Mouse (Mus musculus) brain, embryonic 14.5 days (tissue): ENCODE measurements around the gene B4galnt4. TPM values are rescaled to one million over a fixed set of nuclear protein-coding genes. Genes with fewer than 3 reads are reported as not detected.
"Not testable (repeated sequence)": the region's sequence is repeated elsewhere in the genome, so short reads cannot be mapped to it uniquely, and the experiment has no call there.

Experiments
- DNase-seq: peaks from one replicate; pipeline ENCODE4 v3.0.0-alpha.2; 2011; ENCODE audit warnings: low read depth
- CTCF ChIP-seq: fragments of 200-500 bp; IDR thresholded peaks from 2 replicates; pipeline ENCODE4 v1.5.1; 2012; ENCODE audit warnings: inconsistent platforms, mild to moderate bottlenecking, moderate library complexity, borderline replicate concordance; ENCODE audit not compliant: insufficient read depth, insufficient read length; ENCODE audit errors: extremely low read depth
- POLR2A ChIP-seq: fragments of 200-500 bp; IDR thresholded peaks from 2 replicates; pipeline ENCODE4 v1.6.1; 2012; ENCODE audit warnings: mild to moderate bottlenecking, inconsistent platforms, borderline replicate concordance; ENCODE audit not compliant: poor library complexity, insufficient read depth, insufficient read length, severe bottlenecking; ENCODE audit errors: extremely low read depth
- polyA plus RNA-seq: library from polyadenylated mRNA; depleted of rRNA; stranded (reverse); fragments of >200 nt; gene quantifications from 2 replicates; pipeline ENCODE4 v1.2.3, GENCODE M21; 2012

The B4galnt4 gene
- polyA plus RNA-seq, 1 experiment = 151 TPM

- TF ChIP-seq CTCF (no peak), POLR2A (no peak)
- no peak for DNase-seq
These were observed 32.1 kb upstream of the B4galnt4 start, which contains the start of gene Gm17387 for GRCm38 (mm10) chr7:141028831-141029230. TSS of gene Gm17387 (plus strand) at chr7:141029131.

- TF ChIP-seq POLR2A (no peak), CTCF (no peak)
- DNase-seq = no peak
These were observed 30.5 kb upstream of the B4galnt4 start for GRCm38 (mm10) chr7:141030390-141030789.

- TF ChIP-seq CTCF (no peak), POLR2A (no peak)
- no peak for DNase-seq
These were observed 28.3 kb upstream of the B4galnt4 start for GRCm38 (mm10) chr7:141032458-141033167.

- DNase-seq = not testable (repeated sequence)
These were observed 24.3 kb upstream of the B4galnt4 start for GRCm38 (mm10) chr7:141036624-141037023.

GRCm38 (mm10) chr7:141038090-141039032 is 22.5 kb upstream of the B4galnt4 start:
- TF ChIP-seq POLR2A (no peak), CTCF (no peak)

GRCm38 (mm10) chr7:141039386-141040107 is 21.4 kb upstream of the B4galnt4 start:
- TF ChIP-seq POLR2A = no peak
- no peak for TF ChIP-seq CTCF
- no peak for DNase-seq

More at GRCm38 (mm10) chr7:141038090-141039032, 22.5 kb upstream of the B4galnt4 start:
- DNase-seq = no peak

GRCm38 (mm10) chr7:141040867-141041606 is 19.9 kb upstream of the B4galnt4 start:
- DNase-seq = peak; percentile 38

GRCm38 (mm10) chr7:141041661-141042060 is 19.2 kb upstream of the B4galnt4 start:
- TF ChIP-seq CTCF = no peak
- TF ChIP-seq POLR2A = no peak
- DNase-seq = peak; percentile 86

More at GRCm38 (mm10) chr7:141040867-141041606, 19.9 kb upstream of the B4galnt4 start:
- no peak for TF ChIP-seq CTCF
- TF ChIP-seq POLR2A = no peak

GRCm38 (mm10) chr7:141042539-141042938 is 18.4 kb upstream of the B4galnt4 start:
- TF ChIP-seq POLR2A = no peak
- no peak for TF ChIP-seq CTCF
- no peak for DNase-seq

- TF ChIP-seq POLR2A (no peak), CTCF (no peak)
- no peak for DNase-seq
These were observed 13.8 kb upstream of the B4galnt4 start for GRCm38 (mm10) chr7:141046931-141047580.
